Mouse (Mus musculus) skeletal muscle tissue, postnatal 0 days (tissue): ENCODE measurements around the gene Mucl3. TPM values are rescaled to one million over a fixed set of nuclear protein-coding genes. Genes with fewer than 3 reads are reported as not detected.

ENCODE experiments used
- polyA plus RNA-seq: library from polyadenylated mRNA; unstranded; fragments of >200 nt; fragmentation: Nextera tagmentation; extraction: Ambion mirVana; gene quantifications from 2 replicates; pipeline ENCODE4 v1.2.1, GENCODE M21; 2015

Gene Mucl3
- polyA plus RNA-seq, result not detected in 2 replicates

DNA sequence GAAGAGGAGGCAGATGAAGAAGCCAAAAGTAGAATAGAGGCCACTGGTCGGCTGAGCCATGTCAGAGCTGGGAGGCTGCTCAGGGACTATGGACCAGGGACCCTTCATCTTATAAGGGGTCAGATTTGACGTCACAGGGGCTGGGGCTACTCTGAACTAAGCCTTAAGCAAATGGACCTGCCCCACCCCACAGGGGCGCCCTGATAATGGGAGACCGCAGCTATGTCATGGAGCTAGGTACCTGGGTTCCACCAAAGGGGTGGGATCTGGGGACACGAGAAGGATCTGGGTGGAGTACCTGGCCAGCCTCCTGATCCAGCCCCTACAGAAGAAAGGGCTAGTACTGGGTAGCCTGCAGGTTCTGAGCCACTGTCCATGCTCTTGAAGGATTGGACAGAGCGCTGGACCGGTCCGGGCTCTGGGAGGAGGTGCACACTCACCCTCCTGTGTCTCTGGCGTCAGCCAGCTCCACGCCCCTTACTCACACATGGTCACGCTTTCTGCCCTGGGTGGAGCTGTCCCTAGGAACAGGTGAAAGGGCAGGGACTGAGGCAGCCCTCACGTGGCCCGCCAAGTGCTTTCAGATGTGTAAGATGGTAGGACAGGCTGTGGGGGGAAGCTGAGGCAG lies at the start of gene Mucl3:
TSS of gene Mucl3 (minus strand) at position 87 of the 628 bp plus-strand sequence.

DNA sequence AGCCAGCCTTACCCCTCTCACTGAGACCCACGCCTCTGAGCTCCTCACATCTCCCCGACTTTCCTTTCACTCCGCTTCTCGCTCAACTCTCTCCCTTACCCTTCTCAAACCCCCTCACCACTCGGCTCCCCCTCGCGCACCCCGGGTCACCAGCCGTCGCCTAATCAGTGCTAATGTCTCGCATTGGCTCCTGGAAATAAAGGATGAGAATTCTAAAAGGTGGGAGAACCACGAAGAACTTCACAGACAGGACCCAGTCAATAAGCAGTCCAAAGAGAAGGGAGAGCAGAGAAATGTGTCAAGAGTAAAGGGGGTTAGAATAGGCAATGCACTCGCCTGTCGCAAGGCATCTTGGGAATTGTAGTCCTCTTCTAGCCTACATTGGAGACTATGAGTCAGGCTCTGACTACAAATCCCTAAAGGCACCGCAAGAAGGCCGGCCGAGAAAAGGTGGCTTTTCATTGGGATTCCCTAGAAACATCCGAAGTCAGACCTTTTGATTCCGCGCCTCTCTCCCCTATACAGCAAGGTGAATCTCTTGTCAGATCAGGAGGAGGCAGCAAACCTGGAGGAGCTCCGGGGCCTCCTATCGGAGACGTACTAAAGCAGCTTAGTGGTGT lies 30.0 kb upstream of the Mucl3 start, which contains the start of gene Gtf2h4:
TSS of gene Gtf2h4 (minus strand) at position 324 of the 620 bp plus-strand sequence.

DNA sequence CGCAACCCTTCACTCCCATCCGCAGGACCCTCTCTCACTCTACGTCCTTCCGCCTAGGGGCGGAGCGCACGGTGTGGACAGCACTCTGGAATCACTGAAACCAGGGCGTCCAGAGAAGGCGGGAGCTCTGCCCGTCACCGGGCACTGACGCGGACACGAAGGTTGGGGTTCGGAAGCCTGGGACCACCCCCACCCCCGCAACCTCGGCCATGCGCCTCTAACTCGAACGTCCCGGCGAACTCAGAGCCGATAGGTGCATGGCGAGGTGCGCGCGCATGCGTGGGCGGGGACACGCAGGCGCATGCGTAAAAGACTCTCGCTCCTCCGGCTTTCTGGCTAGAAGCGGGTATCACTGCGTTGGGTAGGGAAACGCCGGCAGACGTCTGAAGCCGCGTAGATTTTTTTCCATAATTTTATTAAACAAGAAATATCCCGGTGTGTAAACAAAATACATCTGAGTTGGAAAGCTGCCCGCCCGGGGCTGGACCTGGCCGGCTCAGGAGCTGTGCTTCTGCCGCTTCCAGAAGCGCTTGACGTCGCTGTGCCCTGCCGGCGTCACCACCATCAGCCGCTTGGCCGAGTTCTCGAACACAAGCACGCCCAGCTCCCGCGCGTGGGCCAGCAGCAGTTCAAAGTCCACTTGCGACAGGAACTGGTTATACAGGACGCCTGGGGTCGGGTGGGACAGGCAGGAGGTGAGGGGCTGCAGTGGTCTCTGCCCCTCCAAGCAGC lies 24.0 kb upstream of the Mucl3 start, which contains the start of gene Vars2:
TSS of gene Vars2 (minus strand) at position 259 of the 732 bp plus-strand sequence.

DNA sequence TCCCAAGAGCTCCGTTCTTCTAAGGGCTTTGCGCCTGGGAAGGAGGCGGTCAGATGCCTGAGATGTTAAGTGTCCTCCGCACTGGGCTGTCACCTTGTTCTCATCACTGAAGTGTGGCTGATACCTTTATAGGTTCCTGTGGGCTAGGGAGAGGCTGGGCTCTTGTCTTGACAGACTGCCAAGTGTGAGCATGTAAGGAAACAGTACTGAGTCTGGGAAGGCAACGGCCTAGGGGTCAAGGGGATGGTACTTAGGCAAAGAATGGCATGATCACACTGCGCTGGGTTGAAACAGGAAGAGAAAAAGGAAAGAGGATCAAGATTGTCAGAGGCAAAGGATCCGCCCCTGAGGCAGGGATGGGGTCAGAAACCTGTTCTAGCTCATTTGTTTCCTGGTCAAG lies 17.0 kb downstream of the Mucl3 start, which contains the start of gene Gm9573:
TSS of gene Gm9573 (minus strand) at position 101 of the 400 bp plus-strand sequence.

DNA sequence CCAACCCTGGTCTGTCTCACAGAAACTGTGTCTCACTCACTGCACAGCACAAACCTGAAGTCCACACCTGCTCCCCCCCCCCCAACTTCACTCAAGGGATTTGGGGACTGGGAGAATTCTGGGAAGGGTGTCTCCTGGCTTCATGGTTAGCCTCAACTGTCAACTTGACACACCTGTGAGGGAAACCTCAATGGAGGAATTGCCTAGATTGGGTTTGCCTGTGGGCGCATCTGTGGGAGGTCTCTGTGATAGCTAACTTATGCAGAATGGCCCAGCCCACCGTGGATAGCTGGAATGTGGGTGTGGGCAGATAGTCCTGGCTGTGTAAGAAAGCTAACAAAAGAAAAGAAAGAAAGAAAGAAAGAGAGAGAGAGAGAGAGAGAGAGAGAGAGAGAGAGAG lies 42.2 kb downstream of the Mucl3 start, which contains the start of gene Sfta2:
TSS of gene Sfta2 (plus strand) at position 301 of the 400 bp plus-strand sequence.

Other genes with a start within 250 kb of the Mucl3 start
- 0.49 and 0.79 TPM in 2 replicates for gene H2-Q6, start 218.8 kb downstream of the Mucl3 start, polyA plus RNA-seq
- 1.3 and 1.7 TPM in 2 replicates for gene H2-Q7, start 204.5 kb downstream of the Mucl3 start, polyA plus RNA-seq
- gene H2-Q10, start 173.6 kb downstream of the Mucl3 start, polyA plus RNA-seq, result 0.62 and 1.2 TPM in 2 replicates
- gene Pou5f1, start 137.7 kb downstream of the Mucl3 start, polyA plus RNA-seq, result not detected in 2 replicates
- 20.3 and 26.5 TPM in 2 replicates for gene Tcf19, start 126.9 kb downstream of the Mucl3 start, polyA plus RNA-seq
- gene Cchcr1, start 126.6 kb downstream of the Mucl3 start, polyA plus RNA-seq, result 3.9 and 5.0 TPM in 2 replicates
- gene Psors1c2, start 110.5 kb downstream of the Mucl3 start, polyA plus RNA-seq, result not detected in 2 replicates
- gene Cdsn, start 91.6 kb downstream of the Mucl3 start, polyA plus RNA-seq, result 0.42 and 7.0 TPM in 2 replicates
- not detected in 2 replicates for gene 2300002M23Rik, start 76.2 kb downstream of the Mucl3 start, polyA plus RNA-seq
- not detected in 2 replicates for gene Sfta2, start 42.1 kb downstream of the Mucl3 start, polyA plus RNA-seq
- gene Gm9573, start 17.1 kb downstream of the Mucl3 start, polyA plus RNA-seq, result not detected in 2 replicates
- 7.1 and 7.7 TPM in 2 replicates for gene Vars2, start 23.9 kb upstream of the Mucl3 start, polyA plus RNA-seq
- 26.0 and 26.3 TPM in 2 replicates for gene Gtf2h4, start 30.0 kb upstream of the Mucl3 start, polyA plus RNA-seq
- gene Ddr1, start 60.9 kb upstream of the Mucl3 start, polyA plus RNA-seq, result 31.1 and 31.6 TPM in 2 replicates
- 25.3 and 27.7 TPM in 2 replicates for gene Ier3, start 178.0 kb upstream of the Mucl3 start, polyA plus RNA-seq
- gene Flot1, start 179.5 kb upstream of the Mucl3 start, polyA plus RNA-seq, result 68.5 and 77.6 TPM in 2 replicates
- 177 and 210 TPM in 2 replicates for gene Tubb5, start 194.6 kb upstream of the Mucl3 start, polyA plus RNA-seq
- 1.5 and 2.0 TPM in 2 replicates for gene Mdc1, start 197.8 kb upstream of the Mucl3 start, polyA plus RNA-seq
- gene Nrm, start 217.6 kb upstream of the Mucl3 start, polyA plus RNA-seq, result 23.9 and 27.0 TPM in 2 replicates
- gene Ppp1r18, start 221.9 kb upstream of the Mucl3 start, polyA plus RNA-seq, result 15.3 and 21.1 TPM in 2 replicates
- 11.4 and 12.8 TPM in 2 replicates for gene Dhx16, start 236.1 kb upstream of the Mucl3 start, polyA plus RNA-seq